Mouse (Mus musculus) liver, embryonic 13.5 days (tissue): Measurements from ENCODE around the gene Pramef20. TPM values are rescaled to one million over a fixed set of nuclear protein-coding genes. Genes with fewer than 3 reads are reported as not detected.

Source experiments
- polyA plus RNA-seq: library from polyadenylated mRNA; unstranded; fragments of >200 nt; fragmentation: Nextera tagmentation; extraction: Ambion mirVana; gene quantifications from 2 replicates; pipeline ENCODE4 v1.2.1, GENCODE M21; 2015

Pramef20 gene
- polyA plus RNA-seq, 1 experiment from 2014 or later = not detected

Other genes starting within 250 kb of the Pramef20 start
- gene Oog3, start 215.3 kb downstream of the Pramef20 start, polyA plus RNA-seq = not detected in 2 replicates
- not detected in 2 replicates for gene Oog2, start 187.2 kb downstream of the Pramef20 start, polyA plus RNA-seq
- gene C87977, start 164.6 kb downstream of the Pramef20 start, polyA plus RNA-seq = not detected in 2 replicates
- not detected in 2 replicates for gene Pramel5, start 97.4 kb downstream of the Pramef20 start, polyA plus RNA-seq
- not detected in 2 replicates for gene Gm13128, start 47.7 kb downstream of the Pramef20 start, polyA plus RNA-seq
- gene Gm13119, start 20.0 kb downstream of the Pramef20 start, polyA plus RNA-seq = not detected in 2 replicates
- not detected in 2 replicates for gene Pramef12, start 30.5 kb upstream of the Pramef20 start, polyA plus RNA-seq
- gene 1700012P22Rik, start 60.8 kb upstream of the Pramef20 start, polyA plus RNA-seq = not detected in 2 replicates
- gene Gm9944, start 75.4 kb upstream of the Pramef20 start, polyA plus RNA-seq = not detected in 2 replicates
- gene Aadacl3, start 85.8 kb upstream of the Pramef20 start, polyA plus RNA-seq = not detected in 2 replicates
- not detected in 2 replicates for gene 9430007A20Rik, start 141.9 kb upstream of the Pramef20 start, polyA plus RNA-seq
- not detected in 2 replicates for gene Gm13124, start 187.2 kb upstream of the Pramef20 start, polyA plus RNA-seq
- not detected in 2 replicates for gene Aadacl4, start 235.8 kb upstream of the Pramef20 start, polyA plus RNA-seq